Mouse (Mus musculus) cerebellum, postnatal 14 days (tissue): ENCODE measurements around the gene Polr3k.

Experiments used
- DNase-seq, 2 experiments: peaks; one replicate each; pipeline ENCODE4 v3.0.0; 2021; ENCODE audit warnings: mixed read lengths in 2 of 2

Gene Polr3k

DNA sequence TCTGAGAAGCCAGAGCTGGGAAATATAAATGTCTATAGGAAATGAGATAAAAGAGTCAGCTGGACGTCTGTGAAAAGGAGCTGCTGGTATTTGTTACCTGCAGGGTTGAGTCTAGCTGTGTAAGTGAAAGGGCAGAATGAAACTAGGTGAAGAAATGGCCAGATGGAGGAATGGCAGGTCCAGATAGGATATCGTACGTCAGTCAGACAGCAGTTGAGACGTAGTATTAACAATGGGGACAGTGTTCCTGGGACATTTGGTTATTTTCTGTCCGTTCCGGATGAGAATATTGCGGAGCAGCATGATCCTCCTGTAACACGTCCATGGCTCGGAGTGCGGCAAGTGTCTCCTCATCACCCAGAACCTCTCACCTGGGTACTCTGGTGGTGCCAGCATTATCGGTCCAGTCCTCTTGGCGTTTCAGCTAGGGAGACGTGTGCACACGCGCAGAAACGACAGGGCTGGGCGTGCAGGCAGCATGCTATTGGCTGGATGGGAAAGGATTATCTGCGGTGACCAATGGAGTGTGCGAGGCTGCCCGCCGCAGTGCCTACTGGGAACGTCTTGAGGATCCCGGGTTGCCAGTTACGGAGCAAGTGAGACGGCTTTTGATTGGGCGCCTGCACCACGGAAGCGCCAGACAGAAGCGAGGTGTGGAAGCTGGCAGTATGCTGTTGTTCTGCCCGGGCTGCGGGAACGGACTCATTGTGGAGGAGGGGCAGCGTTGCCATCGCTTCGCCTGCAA lies at the start of gene Polr3k:
Gene Polr3k, plus strand, starts transcription at position 547 of the 745 bp plus-strand sequence.
- peak; percentile 94 for DNase-seq

DNA sequence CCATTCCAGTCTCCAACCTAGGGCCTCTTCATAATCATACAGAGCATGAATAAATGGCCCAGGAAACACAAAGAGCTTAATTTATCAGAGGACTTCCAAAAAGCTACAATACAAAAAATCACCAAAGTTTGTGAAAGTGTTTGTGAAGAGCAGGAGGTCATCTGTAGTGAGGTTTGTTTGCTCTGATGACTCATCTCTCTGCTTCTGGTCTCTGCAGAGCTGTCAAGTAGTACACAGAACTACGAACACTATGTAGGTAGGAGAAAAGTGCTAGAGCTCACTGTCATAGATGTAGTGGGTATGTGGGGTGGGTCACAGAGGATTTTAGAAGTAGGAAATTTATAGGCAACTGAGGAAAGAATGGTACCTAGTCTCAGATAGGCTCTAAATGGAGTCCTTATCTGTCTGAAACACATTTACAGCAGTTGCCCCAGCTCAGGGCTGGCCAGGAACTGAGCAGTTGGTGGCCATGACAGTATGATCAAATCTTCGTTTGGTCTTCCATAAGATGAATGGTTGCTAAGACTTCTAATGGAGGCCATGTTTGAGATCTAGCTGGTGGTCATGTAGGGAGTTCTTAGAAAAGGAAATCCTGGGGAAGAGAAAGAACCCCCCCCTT lies 35.0 kb upstream of the Polr3k start:
- DNase-seq, result no peak

DNA sequence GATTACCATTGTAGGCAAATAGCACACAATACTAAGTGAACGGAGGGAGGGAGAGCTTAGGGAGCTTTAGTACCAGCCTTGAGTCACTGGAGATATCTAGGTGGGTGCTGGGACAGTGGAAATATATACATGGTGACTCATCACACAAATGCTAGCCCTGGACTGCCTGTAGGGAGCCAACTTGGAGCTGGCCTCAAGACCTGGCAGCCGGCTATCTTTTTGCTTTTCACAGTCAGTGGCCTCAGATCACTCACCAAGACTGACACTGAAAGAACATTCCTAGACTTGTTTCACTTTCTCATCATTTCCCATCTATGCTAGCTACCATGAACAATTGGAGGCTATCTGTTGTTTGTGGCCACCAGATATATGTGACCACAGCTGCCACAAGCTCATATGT lies 31.4 kb upstream of the Polr3k start:
- DNase-seq, result no peak

DNA sequence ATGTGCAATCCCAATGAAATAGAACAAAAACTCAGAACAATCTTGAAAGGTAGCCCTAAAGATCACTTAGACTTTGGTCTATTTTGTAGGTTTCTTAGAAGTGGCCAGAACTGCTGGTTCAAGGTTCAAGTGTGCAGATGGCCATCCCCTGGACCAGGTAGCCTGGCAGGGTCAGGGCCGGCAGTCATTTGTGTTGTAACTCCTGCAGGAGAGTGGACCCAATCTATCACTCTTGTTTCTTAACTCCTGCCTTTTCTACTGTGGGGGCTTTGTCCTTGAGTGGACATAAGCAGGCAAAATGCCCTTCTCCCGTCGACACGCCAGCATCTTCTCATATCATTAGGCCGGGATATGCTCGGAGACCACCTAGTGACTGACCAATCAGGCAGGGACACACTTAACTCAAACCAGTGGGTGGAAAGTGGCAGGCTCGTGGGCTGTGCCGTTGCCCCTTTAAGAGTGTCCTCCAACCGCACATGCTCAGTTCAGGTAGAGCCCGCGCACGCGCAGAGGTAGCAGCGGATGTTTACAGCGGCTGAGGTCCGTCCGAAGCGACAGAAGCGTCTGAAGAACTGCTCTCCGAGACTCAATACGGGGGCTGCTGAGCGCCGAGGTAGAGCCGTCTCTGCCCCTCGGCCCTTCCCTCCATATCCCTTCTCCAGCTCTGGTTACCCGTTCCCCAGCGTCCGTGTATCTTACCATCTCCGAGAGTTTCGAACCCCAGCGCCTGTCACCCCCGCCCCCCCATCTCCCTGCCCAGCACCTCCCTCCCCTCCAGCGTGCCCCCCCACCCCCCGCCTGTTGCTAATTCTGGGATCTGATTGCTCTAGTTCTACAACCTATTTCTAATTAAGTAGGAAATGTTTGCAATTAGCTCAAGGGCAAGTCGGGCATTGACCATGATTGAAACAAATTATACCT lies 26.5 kb upstream of the Polr3k start, which contains the start of gene Pcmtd2:
Gene Pcmtd2, plus strand, starts transcription at position 483 of the 921 bp plus-strand sequence.
- DNase-seq, result peak; percentile 94

DNA sequence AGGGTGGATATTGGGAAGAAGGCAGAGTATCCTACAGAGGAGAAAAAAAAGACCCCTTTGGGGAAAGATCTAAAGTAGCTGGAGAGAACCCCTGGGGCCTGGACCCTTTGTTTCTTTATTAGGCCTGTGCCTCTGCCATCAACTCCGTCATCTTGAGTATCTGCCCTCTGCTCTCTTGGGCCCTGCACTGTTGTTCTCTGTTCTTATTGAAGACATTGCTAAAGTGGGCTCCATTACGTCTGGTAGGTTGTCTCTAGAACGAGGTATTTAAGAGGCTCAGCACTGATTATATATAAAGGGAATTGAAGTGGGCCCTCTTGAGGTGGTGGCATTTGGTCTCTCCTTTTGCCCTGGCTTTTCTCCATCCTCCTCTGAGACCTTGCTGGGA lies 25.9 kb upstream of the Polr3k start:
- DNase-seq, result peak; percentile 34 to 42

DNA sequence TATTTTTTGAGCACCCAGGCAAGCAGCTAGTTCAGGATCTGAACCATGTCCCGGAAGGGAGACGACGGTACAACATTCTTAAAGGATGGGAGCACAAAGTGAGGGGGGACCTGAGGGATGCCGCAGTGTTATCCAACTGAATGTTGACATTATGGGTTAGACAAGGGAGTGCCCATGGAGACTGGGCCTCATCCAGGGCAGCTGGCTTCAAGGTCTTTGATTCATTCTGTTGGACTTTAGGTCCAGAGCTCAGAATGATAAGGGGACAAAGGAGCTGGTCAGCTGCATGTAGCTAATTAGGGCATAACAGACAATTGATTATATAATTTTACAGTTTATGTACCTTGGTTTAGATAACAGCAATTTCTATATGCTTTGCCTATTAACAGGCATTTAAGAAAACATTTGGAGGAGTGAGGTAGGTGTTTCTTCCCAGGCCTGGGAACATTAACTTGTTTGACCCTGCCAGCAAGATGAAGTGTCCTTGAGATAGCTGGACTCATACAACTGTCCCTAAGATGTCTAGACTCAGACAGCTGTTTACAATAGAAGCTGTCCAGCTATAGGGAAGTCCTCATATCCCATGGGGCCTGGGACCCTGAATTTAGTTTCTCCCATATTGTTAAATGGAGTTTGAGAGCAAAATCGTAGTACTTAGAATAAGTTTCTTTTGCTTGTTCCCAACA lies 18.3 kb upstream of the Polr3k start:
- no peak for DNase-seq

DNA sequence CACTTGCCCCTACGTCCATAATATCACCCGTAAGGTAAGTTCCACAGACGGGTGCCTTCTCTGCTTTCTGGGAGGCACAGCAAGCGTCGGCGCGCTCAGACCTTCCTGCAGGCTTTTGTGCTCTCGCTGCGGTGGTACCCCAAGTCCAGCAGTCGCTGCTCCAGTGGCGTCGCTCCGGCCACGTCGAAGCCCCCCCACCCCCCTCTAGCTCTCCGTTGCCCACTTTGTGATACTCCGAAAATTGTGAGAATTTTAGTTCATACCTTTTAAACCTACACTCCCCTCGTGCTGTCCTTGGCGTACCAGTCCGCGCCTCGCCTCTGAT lies 361 bp downstream of the Polr3k start:
- DNase-seq, result no peak

DNA sequence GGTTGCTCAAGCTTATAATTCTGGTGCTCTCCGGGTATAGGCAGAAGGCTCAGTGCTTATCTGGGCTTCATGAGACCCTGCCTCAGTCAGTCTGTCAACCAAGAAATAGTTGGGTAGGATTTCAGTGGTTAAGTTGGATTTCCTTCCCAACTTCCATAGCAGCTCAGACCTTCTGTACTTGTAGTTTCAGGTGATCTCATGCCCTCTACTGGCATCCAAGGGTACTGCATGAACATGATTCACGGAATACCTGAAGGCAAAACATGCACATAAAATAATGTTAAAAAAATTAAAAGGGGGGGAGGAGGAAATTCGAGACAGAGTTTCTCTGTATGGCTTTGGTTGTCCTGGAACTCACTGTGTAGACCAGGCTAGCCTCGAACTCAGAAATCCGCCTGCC lies 2.8 kb downstream of the Polr3k start:
- peak; percentile 87 to 90 for DNase-seq

DNA sequence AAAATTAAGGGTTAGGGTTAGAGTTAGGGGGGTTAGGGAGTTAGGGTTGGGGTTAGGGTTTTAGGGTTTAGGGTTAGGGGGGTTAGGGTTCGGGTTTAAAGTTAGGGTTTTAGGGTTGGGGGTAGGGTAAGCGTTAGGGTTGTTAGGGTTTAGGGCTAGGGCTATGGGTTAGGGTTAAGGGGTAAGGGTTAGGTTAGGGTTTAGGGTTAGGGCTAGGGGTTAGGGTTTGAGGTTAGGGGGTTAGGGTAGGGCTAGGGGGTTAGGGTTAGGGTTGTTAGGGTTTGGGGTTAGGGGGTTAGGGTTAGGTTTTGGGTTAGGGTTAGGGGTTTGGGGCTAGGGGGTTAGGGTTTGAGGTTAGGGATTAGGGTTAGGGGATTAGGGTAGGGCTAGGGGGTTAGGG lies 6.9 kb downstream of the Polr3k start:
- DNase-seq, result no peak

DNA sequence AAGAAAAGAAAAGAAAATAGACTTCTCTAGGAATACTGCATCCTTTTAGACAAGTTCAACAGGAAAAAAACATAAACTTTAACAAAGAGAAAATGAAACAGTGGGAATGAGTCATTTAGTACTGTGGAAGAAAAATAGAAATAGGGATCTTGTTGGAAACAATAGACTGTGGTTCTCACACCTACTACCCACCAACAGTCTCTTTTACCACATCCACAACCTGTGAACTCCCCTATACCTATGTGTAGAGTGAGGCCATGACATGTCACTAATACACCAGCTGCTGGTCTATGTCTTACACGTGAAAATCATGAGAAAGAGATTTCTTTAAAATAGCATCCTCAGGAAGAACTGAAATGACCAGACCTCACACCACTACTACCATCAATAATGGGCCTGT lies 14.8 kb downstream of the Polr3k start:
- DNase-seq, result no peak

DNA sequence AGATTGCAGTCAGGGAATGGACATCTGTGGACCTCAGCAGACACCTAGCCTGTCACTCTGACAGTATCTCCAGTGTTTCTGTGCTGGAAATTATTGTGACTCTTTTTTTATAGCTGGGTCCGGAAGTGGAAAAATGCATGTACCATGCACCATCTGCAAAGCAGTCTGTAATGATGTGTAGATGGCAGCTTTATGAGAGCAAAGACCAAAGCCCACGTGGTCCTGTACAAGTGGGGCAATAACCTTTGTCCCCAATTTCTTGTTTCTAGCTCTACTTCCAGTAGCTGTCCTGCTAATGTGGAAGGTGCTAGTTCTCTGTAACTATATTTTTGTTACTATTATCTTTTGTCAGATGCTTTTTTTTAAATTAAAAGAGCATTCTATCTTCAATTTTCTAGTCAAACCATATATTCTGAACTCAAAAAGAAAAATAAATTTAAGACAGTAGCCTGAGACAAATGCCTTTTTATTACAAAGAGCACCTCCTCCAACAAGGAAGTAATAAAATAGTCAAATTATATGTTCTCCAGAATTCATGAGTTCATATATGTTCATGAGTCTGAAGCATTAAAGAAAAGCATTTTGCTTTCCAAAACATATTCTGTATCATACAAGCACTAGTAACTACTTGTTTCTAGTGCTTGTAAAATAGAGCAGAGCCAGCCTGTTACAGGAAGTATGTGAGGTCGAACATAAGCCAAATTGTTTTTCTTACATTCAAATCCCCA lies 19.0 kb downstream of the Polr3k start:
- DNase-seq, result no peak

DNA sequence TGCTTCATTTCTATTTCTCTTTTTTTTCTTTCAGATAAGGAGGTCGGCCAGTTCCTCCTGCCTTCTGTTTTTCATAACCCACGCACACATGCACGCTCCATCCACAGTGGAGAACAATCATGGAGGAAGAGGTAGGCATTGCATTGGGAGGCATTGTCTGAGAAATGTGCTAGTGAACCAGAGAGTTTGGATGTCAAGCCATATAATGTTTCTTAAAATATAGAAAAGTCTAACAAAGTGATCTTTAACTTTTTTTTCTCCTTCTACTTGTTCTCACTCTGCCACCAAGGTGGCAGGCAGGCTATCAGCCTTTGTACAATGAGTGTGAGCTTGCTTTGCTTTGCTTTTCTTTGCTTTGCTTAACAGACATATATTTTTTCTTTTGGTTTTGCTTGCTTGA lies 53.7 kb downstream of the Polr3k start:
- DNase-seq, result no peak

DNA sequence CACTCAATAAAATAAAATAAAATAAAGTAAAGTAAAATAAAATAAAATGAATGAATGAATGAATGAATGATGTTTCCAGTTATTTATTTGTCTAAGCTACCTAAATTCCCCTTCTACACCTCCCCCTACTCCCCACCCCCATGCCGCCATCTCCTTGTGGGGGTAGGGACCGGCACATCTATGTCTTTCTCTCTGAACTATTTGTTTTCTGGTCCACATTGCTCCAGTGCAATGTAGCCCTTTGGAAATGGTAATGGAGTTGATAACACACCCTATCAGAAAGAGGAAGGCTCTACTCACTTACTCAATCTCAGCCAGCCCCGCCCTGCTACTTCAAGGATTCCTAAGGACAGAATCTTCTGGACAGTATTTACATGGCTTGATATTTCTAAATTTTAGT lies 54.4 kb downstream of the Polr3k start:
- DNase-seq, result peak; percentile 12 to 27
